Mouse (Mus musculus) lung, postnatal 25 days (tissue): ENCODE data around the gene Dffb.
"Not testable (repeated sequence)": the region's sequence is repeated elsewhere in the genome, so short reads cannot be mapped to it uniquely, and the experiment has no call there.

Experiments used
- DNase-seq: peaks from one replicate; pipeline ENCODE4 v3.0.0; 2022; ENCODE audit warnings: low spot score

Dffb gene

GRCm38 (mm10) chr4:153962631-153963030, 12.3 kb downstream of the Dffb start:
- no peak for DNase-seq

DNA sequence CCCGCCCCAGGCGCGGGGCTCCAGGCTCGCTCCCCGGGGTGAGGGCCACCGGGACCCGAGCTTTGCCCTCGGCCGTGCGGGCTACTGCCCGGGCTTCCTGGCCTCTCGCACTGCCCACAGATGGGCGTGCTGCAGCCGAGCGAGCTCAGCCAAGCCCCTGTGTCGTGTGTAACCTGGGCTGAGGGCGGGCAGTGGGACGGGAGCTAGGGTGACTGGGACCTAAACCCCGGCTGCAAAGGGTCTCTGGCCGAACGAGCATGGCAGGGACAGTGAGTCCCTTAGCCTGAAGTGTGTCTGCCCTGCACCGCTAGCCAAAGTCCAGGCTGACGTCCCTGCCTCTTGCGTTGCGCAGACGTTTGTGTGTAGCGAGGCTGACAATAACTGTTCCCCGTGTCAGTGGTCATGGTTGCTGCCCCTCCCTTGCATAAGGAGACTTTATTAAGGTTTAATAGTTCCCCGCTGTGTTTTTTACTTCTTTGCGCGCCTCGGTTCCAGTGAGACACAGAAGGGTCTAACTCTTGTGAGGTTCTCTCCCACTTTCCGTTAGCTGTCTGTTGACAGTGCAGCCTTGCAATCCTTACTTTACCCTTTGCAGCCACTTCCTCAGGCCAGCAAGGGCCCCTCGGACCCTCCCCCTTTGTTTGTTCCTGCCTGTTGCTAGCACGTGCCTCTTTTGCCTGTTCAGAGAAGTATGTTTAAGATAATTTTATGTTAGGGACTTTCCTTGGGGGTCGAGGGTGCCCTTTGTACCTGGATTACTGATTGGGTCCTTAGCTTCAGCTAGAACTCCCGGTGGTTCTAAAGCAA, 17.3 kb downstream of the Dffb start:
- no peak for DNase-seq

DNA sequence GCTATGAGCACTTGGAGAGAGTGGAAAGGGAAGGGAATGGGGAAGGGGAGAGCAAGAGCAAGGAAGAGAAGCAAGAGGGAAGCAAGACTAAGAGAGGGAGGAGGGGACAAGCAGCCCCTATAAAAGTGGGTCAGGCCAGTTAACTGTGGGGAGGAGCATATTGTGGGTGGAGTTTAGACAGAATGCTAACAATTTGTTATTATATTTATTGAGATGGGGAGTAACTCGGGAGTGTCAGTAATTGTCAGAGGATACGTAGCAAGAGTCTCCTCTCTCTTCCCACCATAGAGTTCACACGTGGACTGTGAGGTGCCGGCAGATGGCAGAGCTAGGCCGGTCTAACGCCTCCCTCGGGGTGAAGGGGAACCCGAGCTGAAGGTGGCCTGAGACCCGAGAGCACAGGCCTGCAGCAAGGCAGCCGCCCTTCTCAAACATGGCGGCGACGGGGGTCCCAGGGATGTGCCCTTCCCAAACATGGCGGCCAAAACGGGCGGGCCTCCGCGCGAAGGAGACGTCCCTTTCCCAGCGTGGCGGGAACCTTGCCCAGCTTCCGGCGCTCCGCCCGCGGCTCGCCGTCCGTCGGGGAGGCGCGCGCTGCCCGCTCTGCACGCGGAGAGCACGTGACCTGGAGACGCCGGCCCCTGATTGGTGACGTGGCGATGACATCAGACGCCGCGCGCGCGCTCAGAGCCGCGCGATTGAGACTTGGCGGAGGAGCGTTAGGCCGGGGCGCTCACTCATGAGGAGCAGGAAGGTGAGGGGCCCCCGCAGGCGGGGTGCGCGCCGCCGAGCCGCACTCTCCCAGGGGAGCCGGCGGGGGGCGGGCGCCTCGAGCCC, 18.1 kb downstream of the Dffb start, which contains the start of gene A430005L14Rik:
TSS of gene A430005L14Rik (plus strand) at position 669 of the 837 bp plus-strand sequence.
- peak; percentile 96 for DNase-seq

DNA sequence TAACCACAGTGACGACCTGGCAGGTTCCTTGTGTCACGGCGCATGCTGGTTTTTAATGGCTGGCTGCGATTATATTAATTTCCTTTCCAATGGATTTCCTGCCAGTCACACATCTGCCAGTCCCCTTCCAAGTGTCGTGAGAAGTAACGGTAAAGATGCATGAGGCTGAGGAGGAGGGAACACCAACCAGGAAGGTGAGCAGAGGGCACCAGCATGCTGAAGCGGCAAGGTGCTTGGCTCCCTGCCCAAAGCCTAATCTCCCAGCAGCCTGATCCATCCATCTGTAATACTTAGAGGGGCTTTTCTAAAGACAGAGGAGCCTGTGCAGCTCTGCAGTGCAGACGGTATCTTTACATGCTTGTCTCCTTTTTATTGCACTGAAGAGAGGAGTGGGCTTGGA, 19.3 kb downstream of the Dffb start:
- DNase-seq: no peak

- no peak for DNase-seq
These were observed 23.2 kb downstream of the Dffb start for GRCm38 (mm10) chr4:153951692-153952091.

DNA sequence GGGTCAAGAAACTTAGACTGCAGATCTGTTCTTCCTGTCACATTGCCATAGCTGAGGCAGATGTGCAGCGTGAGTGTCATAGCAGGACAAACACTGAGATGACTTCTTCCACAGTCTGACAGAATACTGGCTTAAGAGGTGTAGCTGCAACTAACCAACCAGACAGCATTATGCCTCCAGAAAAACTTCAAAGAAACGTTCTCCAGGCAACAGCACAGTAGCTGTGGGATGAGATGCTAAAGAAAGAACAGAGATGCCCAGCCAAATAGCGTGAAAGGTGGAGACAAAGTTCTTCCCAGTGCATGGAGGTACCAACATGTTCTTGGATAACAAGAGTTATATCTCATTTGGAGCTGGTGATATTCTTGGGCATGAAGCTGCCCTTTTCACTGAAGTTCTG, 23.8 kb downstream of the Dffb start:
- no peak for DNase-seq

GRCm38 (mm10) chr4:153950372-153950771, 24.6 kb downstream of the Dffb start:
- DNase-seq: no peak

DNA sequence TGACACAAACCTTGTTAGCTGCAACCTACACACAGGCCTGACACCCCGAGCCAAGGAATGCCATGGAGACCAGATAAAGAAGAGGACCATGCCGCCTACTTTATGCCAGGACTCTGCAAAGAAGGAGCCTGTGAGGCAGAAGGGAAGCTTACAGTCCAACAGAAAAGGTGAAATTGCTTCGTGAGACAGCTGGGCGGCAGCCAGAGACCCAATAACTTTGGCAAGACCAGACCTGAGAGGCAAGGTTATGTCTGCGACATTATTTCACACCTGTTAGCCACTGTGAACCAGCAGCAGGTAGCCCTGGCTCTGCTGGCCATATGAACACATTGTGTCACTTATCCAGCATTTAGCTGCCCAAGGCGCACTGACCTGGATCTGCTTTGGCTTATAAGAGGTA, 29.2 kb downstream of the Dffb start:
- DNase-seq: no peak

DNA sequence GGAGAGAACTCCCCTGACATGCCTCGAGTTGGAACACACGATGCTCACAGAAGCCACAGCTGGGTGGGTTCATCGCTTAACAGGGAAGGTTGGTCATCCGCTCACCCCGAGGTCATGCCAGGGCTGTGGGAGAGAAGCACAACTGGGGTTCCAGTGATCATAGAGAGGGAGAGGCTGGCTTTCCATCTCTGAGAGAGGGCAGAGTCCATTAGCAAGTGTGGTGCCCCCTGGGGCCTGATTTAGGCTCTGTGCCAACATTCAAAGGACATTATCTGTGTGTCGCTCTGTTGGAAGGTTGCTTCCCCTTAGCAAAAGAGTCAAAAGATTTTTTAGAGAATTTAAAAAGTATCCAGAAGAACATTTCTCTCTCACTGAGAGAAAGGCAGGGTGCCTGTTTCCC, 30.7 kb downstream of the Dffb start:
- DNase-seq: no peak

GRCm38 (mm10) chr4:153943243-153943642, 31.7 kb downstream of the Dffb start:
- no peak for DNase-seq

DNA sequence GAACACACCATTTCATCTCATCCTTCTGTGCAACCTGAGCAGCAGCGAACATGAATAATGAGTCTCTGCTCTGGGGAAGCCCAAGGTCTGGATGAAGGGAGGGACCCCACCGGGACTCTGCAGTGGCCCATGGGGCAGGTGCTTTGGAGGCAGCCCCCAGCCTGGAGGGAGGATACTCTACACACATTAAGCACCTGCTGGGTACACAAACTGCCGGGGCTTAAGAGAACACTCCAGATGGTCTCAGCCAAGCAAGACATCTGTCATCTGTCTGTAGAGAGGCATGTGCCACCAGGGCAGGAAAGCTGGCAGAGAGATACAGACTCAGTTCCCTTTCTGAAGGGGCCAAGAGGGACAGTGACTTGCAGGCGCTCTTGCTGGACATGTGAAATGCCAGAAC, 45.0 kb downstream of the Dffb start:
- DNase-seq: no peak

DNA sequence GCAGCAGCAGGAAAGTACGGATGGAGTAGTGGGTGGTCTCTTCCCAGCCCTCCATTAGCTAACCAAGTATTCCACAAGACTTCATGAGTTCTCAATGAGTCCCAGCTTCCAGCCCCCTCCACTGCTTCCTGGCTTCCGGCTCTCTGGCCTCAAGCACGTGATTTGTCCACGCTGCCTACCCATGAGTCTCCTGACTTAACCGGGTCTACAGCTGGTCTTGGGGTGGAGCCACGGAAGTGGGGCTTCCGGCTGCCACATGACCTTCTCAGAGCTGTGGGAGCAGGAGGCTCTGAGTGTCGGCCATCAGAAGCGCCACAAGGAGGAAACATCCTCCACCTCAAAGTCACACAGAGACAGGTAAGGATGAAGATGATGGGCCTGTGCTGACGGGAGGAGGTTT, 45.5 kb downstream of the Dffb start:
- DNase-seq: no peak

- no peak for DNase-seq
These were observed 46.1 kb downstream of the Dffb start for GRCm38 (mm10) chr4:153928772-153929299.

- DNase-seq: not testable (repeated sequence)
These were observed 52.8 kb downstream of the Dffb start for GRCm38 (mm10) chr4:153922090-153922489.

- DNase-seq: no peak
These were observed 54.3 kb downstream of the Dffb start for GRCm38 (mm10) chr4:153920517-153921233.

GRCm38 (mm10) chr4:153917773-153918500, 57.0 kb downstream of the Dffb start:
- no peak for DNase-seq
